Mouse (Mus musculus): ENCODE measurements around the gene Cdk14.

- TF ChIP-seq CTCF (IDR thresholded peaks at IDR 0.05; ENCODE audit: extremely low read depth, insufficient read depth, insufficient read length, insufficient replicate concordance) (no peak), POLR2A (IDR thresholded peaks at IDR 0.05; ENCODE audit: low read depth, low read length) (no peak)
Observed at GRCm38 (mm10) chr5:4814465-4815204, 605.5 kb downstream of the Cdk14 start.

All from spleen, adult 2 months (tissue).